Mouse (Mus musculus) kidney, adult 2 months (tissue): Measurements from ENCODE around the gene Gm7544. TPM values are rescaled to one million over a fixed set of nuclear protein-coding genes. Genes with fewer than 3 reads are reported as not detected.

Experiments used
- DNase-seq: peaks from one replicate; pipeline ENCODE4 v3.0.0; 2021
- H3K27ac ChIP-seq: fragments of 200-500 bp; 2 replicates; pipeline ENCODE4 v1.5.1; 2012; ENCODE audit warnings: low read depth, low read length, control low read depth, inconsistent platforms; ENCODE audit not compliant: insufficient read depth
- H3K27me3 ChIP-seq: fragments of 200-500 bp; replicated peaks from 2 replicates; pipeline ENCODE4 v1.6.1; 2012; ENCODE audit warnings: mild to moderate bottlenecking, moderate library complexity, low read length, inconsistent platforms; ENCODE audit not compliant: control insufficient read depth, insufficient read depth
- H3K36me3 ChIP-seq: fragments of 200-500 bp; 2 replicates; pipeline ENCODE4 v1.6.1; 2012; ENCODE audit warnings: mild to moderate bottlenecking, moderate library complexity, low read length, inconsistent platforms; ENCODE audit not compliant: control insufficient read depth, insufficient read depth
- H3K4me1 ChIP-seq: fragments of 200-500 bp; 2 replicates; pipeline ENCODE4 v1.6.1; 2011; ENCODE audit warnings: low read length; ENCODE audit not compliant: control insufficient read depth, insufficient read depth
- H3K4me3 ChIP-seq: fragments of 200-500 bp; 2 replicates; pipeline ENCODE4 v1.5.1; 2011; ENCODE audit warnings: mild to moderate bottlenecking, low read depth, low read length, control low read depth; ENCODE audit not compliant: insufficient read depth
- CTCF ChIP-seq: fragments of 200-500 bp; conservative IDR thresholded peaks from 2 replicates; pipeline ENCODE4 v1.5.1; 2011; ENCODE audit warnings: low read depth, mild to moderate bottlenecking, control low read depth, low read length, moderate library complexity, mixed read lengths; ENCODE audit not compliant: insufficient read depth, insufficient read length
- POLR2A ChIP-seq: fragments of 200-500 bp; IDR thresholded peaks from one replicate; pipeline ENCODE4 v1.6.1; 2011; ENCODE audit warnings: low read depth, low read length, control low read depth
- WGBS: fragments of 180-500 bp; shearing (Covaris S2); methylation state at CpG from one replicate; pipeline ENCODE4 v1.1.7; 2018; 5-methylcytosine and 5-hydroxymethylcytosine counted together
- polyA plus RNA-seq: library from polyadenylated mRNA; depleted of rRNA; stranded (reverse); fragments of >200 nt; gene quantifications from 2 replicates; pipeline ENCODE4 v1.2.3, GENCODE M21; 2012

Gene Gm7544
- polyA plus RNA-seq, 1 experiment = not detected

GRCm38 (mm10) chr1:82977840-82978239 is 22.0 kb upstream of the Gm7544 start:
- no peak overlapping the region for H3K27ac ChIP-seq
- H3K4me3 ChIP-seq = no peak overlapping the region
- TF ChIP-seq POLR2A (no peak), CTCF (no peak)
- no peaks in the 10 kb centered on the region for H3K27me3 ChIP-seq
- DNase-seq = no peak
- H3K36me3 ChIP-seq = no peaks in the 10 kb centered on the region
- no peaks in the 10 kb centered on the region for H3K4me1 ChIP-seq

GRCm38 (mm10) chr1:82975750-82976149 is 19.9 kb upstream of the Gm7544 start:
- H3K4me1 ChIP-seq = no peaks in the 10 kb centered on the region
- WGBS = 72% methylated on average over 5 of the region's 5 CpGs
- DNase-seq = peak; percentile 21
- H3K27ac ChIP-seq = no peak overlapping the region
- H3K27me3 ChIP-seq = no peaks in the 10 kb centered on the region
- no peak overlapping the region for H3K4me3 ChIP-seq
- no peaks in the 10 kb centered on the region for H3K36me3 ChIP-seq
- TF ChIP-seq CTCF (no peak), POLR2A (no peak)

GRCm38 (mm10) chr1:82974342-82974741 is 18.5 kb upstream of the Gm7544 start:
- Histone ChIP-seq H3K4me3 (no peak overlapping the region), H3K27me3 (no peaks in the 10 kb centered on the region), H3K4me1 (no peaks in the 10 kb centered on the region), H3K27ac (no peak overlapping the region), H3K36me3 (no peaks in the 10 kb centered on the region)
- no peak for TF ChIP-seq POLR2A
- no peak for TF ChIP-seq CTCF
- DNase-seq = no peak
- WGBS = 76% methylated on average over 9 of the region's 9 CpGs

GRCm38 (mm10) chr1:82973901-82974300 is 18.1 kb upstream of the Gm7544 start:
- Histone ChIP-seq H3K27ac (no peak overlapping the region), H3K27me3 (no peaks in the 10 kb centered on the region), H3K4me3 (no peak overlapping the region), H3K36me3 (no peaks in the 10 kb centered on the region), H3K4me1 (no peaks in the 10 kb centered on the region)
- TF ChIP-seq POLR2A (no peak), CTCF (no peak)
- no peak for DNase-seq
- WGBS = 64% methylated on average over 6 of the region's 6 CpGs

- peak; percentile 46 for DNase-seq
- Histone ChIP-seq H3K4me3 (no peak overlapping the region), H3K27ac (no peak overlapping the region), H3K4me1 (no peaks in the 10 kb centered on the region), H3K36me3 (no peaks in the 10 kb centered on the region), H3K27me3 (no peaks in the 10 kb centered on the region)
- no peak for TF ChIP-seq POLR2A
- no peak for TF ChIP-seq CTCF
- WGBS = 85% methylated on average over 1 of the region's 1 CpGs
Measured at GRCm38 (mm10) chr1:82973244-82973643, 17.4 kb upstream of the Gm7544 start.

GRCm38 (mm10) chr1:82972046-82972445 is 16.2 kb upstream of the Gm7544 start:
- Histone ChIP-seq H3K27ac (no peak overlapping the region), H3K4me3 (no peak overlapping the region), H3K4me1 (no peaks in the 10 kb centered on the region), H3K27me3 (no peaks in the 10 kb centered on the region), H3K36me3 (no peaks in the 10 kb centered on the region)
- no peak for TF ChIP-seq CTCF
- TF ChIP-seq POLR2A = no peak
- DNase-seq = peak; percentile 52
- 45% methylated on average over 4 of the region's 4 CpGs for WGBS

- TF ChIP-seq POLR2A (no peak), CTCF (no peak)
- H3K4me3 ChIP-seq = no peak overlapping the region
- no peak overlapping the region for H3K27ac ChIP-seq
- no peak for DNase-seq
- no peaks in the 10 kb centered on the region for H3K36me3 ChIP-seq
- no peaks in the 10 kb centered on the region for H3K4me1 ChIP-seq
- no peaks in the 10 kb centered on the region for H3K27me3 ChIP-seq
- 70% methylated on average over 3 of the region's 3 CpGs for WGBS
Measured at GRCm38 (mm10) chr1:82966413-82966812, 10.6 kb upstream of the Gm7544 start.
